In genomic region chr12:100604540-100604939, GRCm38 (mm10) we compare ENCODE assay signal across 8 mouse cellular contexts.
DNase-seq lines count a peak whose midpoint lies in the region; ATAC-seq lines count a peak whose summit lies in the region.

No protein-coding gene starts in this region.

- DNase-seq in gastrocnemius, adult 18-20 months (ENCODE audit: low spot score), result peak; percentile 50
- no peak for DNase-seq in gastrocnemius, postnatal 36 days
- peak; percentile 37 for DNase-seq in MN1 (ENCODE audit: low spot score)
- peak; percentile 59 to 68 for DNase-seq in cerebellum, postnatal 14 days
- peak; percentile 24 to 28 for DNase-seq in heart, adult 9 months (ENCODE audit: low spot score in 2 of 2)
- DNase-seq in lung, postnatal 10 days, result peak; percentile 61
- DNase-seq in retina, adult 2 months (ENCODE audit: low read depth, low spot score), result peak; percentile 26

- H3K9me3 ChIP-seq in kidney, embryonic 15.5 days (replicated peaks), result no peaks in the 10 kb centered on the region

- intact Hi-C loops in gastrocnemius, postnatal 36 days (cut with DNase I), result no loop called here

- H3K9ac ChIP-seq in kidney, embryonic 15.5 days, result no peak overlapping the region

- no peaks in the 10 kb centered on the region for H3K4me1 ChIP-seq in kidney, embryonic 15.5 days

- WGBS in kidney, embryonic 15.5 days, result 2% methylated on average over 1 of the region's 1 CpGs

- H3K4me2 ChIP-seq in kidney, embryonic 15.5 days, result no peak overlapping the region

- H3K4me3 ChIP-seq in kidney, embryonic 15.5 days (replicated peaks), result no peak overlapping the region

- H3K27me3 ChIP-seq in kidney, embryonic 15.5 days, result no peaks in the 10 kb centered on the region

- H3K36me3 ChIP-seq in kidney, embryonic 15.5 days, result no peaks in the 10 kb centered on the region

- peak; percentile 82; the same call in 1 of the 2 replicates for ATAC-seq in kidney, embryonic 15.5 days (replicated peaks; ENCODE audit: low FRiP score)

- H3K27ac ChIP-seq in kidney, embryonic 15.5 days, result no peak overlapping the region

Comparison
In these comparisons a context has a peak if more than half of its experiments do, and no peak if none do; other contexts are left out.
1. DNase-seq: peak in gastrocnemius, adult 18-20 months (single experiment), MN1 (single experiment), cerebellum, postnatal 14 days (2 of 2), heart, adult 9 months (2 of 2), lung, postnatal 10 days (single experiment) and retina, adult 2 months (single experiment); none in gastrocnemius, postnatal 36 days (0 of 2).